Mouse (Mus musculus) testis, adult 2 months (tissue): Measurements from ENCODE around the gene Rccd1. TPM values are rescaled to one million over a fixed set of nuclear protein-coding genes. Genes with fewer than 3 reads are reported as not detected.

Source experiments
- H3K27ac ChIP-seq: fragments of 200-500 bp; 2 replicates; pipeline ENCODE4 v1.5.1; 2012; ENCODE audit warnings: low read depth, low read length; ENCODE audit not compliant: control insufficient read depth, insufficient read depth
- H3K27me3 ChIP-seq: fragments of 200-500 bp; 2 replicates; pipeline ENCODE4 v1.6.1; 2012; ENCODE audit warnings: mild to moderate bottlenecking, low read length, moderate library complexity; ENCODE audit not compliant: control insufficient read depth, insufficient read depth
- H3K36me3 ChIP-seq: fragments of 200-500 bp; 2 replicates; pipeline ENCODE4 v1.6.1; 2012; ENCODE audit warnings: mild to moderate bottlenecking, low read length; ENCODE audit not compliant: control insufficient read depth, insufficient read depth
- H3K4me1 ChIP-seq: fragments of 200-500 bp; 2 replicates; pipeline ENCODE4 v1.6.1; 2012; ENCODE audit warnings: low read length; ENCODE audit not compliant: control insufficient read depth, insufficient read depth
- H3K4me3 ChIP-seq: fragments of 200-500 bp; 2 replicates; pipeline ENCODE4 v1.5.1; 2012; ENCODE audit warnings: low read depth, mild to moderate bottlenecking, low read length, moderate library complexity, mixed read lengths; ENCODE audit not compliant: control insufficient read depth
- CTCF ChIP-seq: fragments of 200-500 bp; IDR thresholded peaks from 2 replicates; pipeline ENCODE4 v1.5.1; 2012; ENCODE audit warnings: low read depth, mild to moderate bottlenecking, inconsistent platforms, low read length, moderate library complexity; ENCODE audit not compliant: control insufficient read depth, insufficient read depth, insufficient replicate concordance
- POLR2A ChIP-seq: fragments of 200-500 bp; IDR thresholded peaks from 2 replicates; pipeline ENCODE4 v1.6.1; 2012; ENCODE audit warnings: low read depth, mild to moderate bottlenecking, inconsistent platforms, low read length, moderate library complexity; ENCODE audit not compliant: control insufficient read depth
- polyA plus RNA-seq: library from polyadenylated mRNA; depleted of rRNA; stranded (reverse); fragments of >200 nt; gene quantifications from 2 replicates; pipeline ENCODE4 v1.2.3, GENCODE M21; 2012

Gene Rccd1
- polyA plus RNA-seq, 1 experiment: 5.6 TPM

- Histone ChIP-seq H3K4me3 (no peak overlapping the region), H3K27ac (no peak overlapping the region), H3K36me3 (peaks cover 2% of the 10 kb centered on the region; the same call in 1 of the 2 replicates), H3K4me1 (peaks cover 13% of the 10 kb centered on the region), H3K27me3 (no peaks in the 10 kb centered on the region)
- no peak for TF ChIP-seq POLR2A
- no peak for TF ChIP-seq CTCF
These were observed 59.6 kb downstream of the Rccd1 start for GRCm38 (mm10) chr7:80264606-80265005.

GRCm38 (mm10) chr7:80261372-80261990, 62.8 kb downstream of the Rccd1 start:
- Histone ChIP-seq H3K27ac (peak overlapping the region; percentile 89), H3K4me1 (peaks cover 11% of the 10 kb centered on the region), H3K4me3 (peak overlapping the region; percentile 97), H3K36me3 (peaks cover 2% of the 10 kb centered on the region; the same call in 1 of the 2 replicates), H3K27me3 (no peaks in the 10 kb centered on the region)
- no peak for TF ChIP-seq POLR2A
- no peak for TF ChIP-seq CTCF

- peaks cover 11% of the 10 kb centered on the region for H3K4me1 ChIP-seq
- H3K36me3 ChIP-seq: peaks cover 2% of the 10 kb centered on the region; the same call in 1 of the 2 replicates
- TF ChIP-seq CTCF (no peak; the same call in 1 of the 2 replicates), POLR2A (peak; percentile 94)
- peak within 1 kb of the TSS; percentile 89 for H3K27ac ChIP-seq
- no peaks in the 10 kb centered on the region for H3K27me3 ChIP-seq
- H3K4me3 ChIP-seq: peak within 1 kb of the TSS; percentile 97
These were observed 63.5 kb downstream of the Rccd1 start, which contains the start of gene Ngrn for GRCm38 (mm10) chr7:80260625-80261371. Gene Ngrn (plus strand): TSS chr7:80261215.

GRCm38 (mm10) chr7:80257706-80258105, 66.5 kb downstream of the Rccd1 start:
- Histone ChIP-seq H3K4me1 (peaks cover 11% of the 10 kb centered on the region), H3K27me3 (no peaks in the 10 kb centered on the region), H3K36me3 (no peaks in the 10 kb centered on the region), H3K4me3 (no peak overlapping the region), H3K27ac (no peak overlapping the region)
- TF ChIP-seq CTCF (no peak), POLR2A (no peak)

GRCm38 (mm10) chr7:80255981-80256380, 68.3 kb downstream of the Rccd1 start:
- Histone ChIP-seq H3K4me3 (no peak overlapping the region), H3K27me3 (no peaks in the 10 kb centered on the region), H3K27ac (no peak overlapping the region), H3K36me3 (no peaks in the 10 kb centered on the region), H3K4me1 (peaks cover 7% of the 10 kb centered on the region)
- TF ChIP-seq CTCF (no peak), POLR2A (no peak)

GRCm38 (mm10) chr7:80252886-80253285, 71.4 kb downstream of the Rccd1 start:
- H3K36me3 ChIP-seq: no peaks in the 10 kb centered on the region; the same call in 1 of the 2 replicates
- no peak for TF ChIP-seq POLR2A
- TF ChIP-seq CTCF: no peak
- H3K4me3 ChIP-seq: no peak overlapping the region
- H3K27me3 ChIP-seq: no peaks in the 10 kb centered on the region
- no peak overlapping the region for H3K27ac ChIP-seq
- H3K4me1 ChIP-seq: no peaks in the 10 kb centered on the region

- TF ChIP-seq CTCF: no peak
- TF ChIP-seq POLR2A: no peak
- Histone ChIP-seq H3K27ac (no peak overlapping the region), H3K4me3 (no peak overlapping the region), H3K27me3 (no peaks in the 10 kb centered on the region), H3K36me3 (no peaks in the 10 kb centered on the region; the same call in 1 of the 2 replicates), H3K4me1 (no peaks in the 10 kb centered on the region)
These were observed 71.8 kb downstream of the Rccd1 start for GRCm38 (mm10) chr7:80252437-80252836.
